Mouse (Mus musculus) frontal cortex, adult (tissue): ENCODE results near the gene Fbxw18.
"Not testable (repeated sequence)": the region's sequence is repeated elsewhere in the genome, so short reads cannot be mapped to it uniquely, and the experiment has no call there.

Source experiments
- ATAC-seq: cut with Nextera tagmentation; 2 replicates; pipeline ENCODE4 v1.9.2; 2017; ENCODE audit warnings: mild to moderate bottlenecking, moderate library complexity, mixed read lengths; ENCODE audit not compliant: low TSS enrichment

The Fbxw18 gene

DNA sequence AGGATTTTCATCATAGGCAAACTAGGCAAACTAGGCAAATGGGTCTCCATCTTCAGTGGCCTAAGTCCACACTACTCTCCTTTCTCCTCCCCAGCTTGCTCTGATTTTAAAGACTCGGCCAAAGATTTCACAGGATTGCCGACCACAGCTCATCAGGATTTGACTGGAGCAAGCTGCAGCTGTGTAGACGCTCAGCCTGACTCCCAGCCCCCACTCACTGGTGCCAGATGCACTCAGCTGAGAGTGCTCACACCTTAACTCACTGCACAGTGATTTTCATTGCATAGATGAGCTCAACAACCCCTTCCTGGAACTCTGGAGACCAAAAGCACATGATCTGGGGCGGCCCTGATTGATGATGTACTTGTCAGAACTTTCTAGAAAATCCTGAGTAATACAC, at the start of gene Fbxw18:
Gene Fbxw18 (minus strand): TSS at position 101 of the 400 bp plus-strand sequence.
- ATAC-seq, result not testable (repeated sequence)

DNA sequence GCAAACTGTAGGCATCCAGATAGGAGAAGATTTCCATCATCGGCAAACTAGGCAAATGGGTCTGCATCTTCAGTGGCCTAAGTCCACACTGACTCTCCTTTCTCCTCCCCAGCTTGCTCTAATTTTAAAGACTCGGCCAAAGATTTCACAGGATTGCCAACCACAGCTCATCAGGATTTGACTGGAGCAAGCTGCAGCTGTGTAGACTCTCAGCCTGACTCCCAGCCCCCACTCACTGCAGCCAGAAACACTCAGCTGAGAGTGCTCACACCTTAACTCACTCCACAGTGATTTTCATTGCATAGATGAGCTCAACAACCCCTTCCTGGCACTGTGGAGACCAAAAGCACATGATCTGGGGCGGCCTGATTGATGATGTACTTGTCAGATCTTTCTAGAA, 43.5 kb upstream of the Fbxw18 start, which contains the start of gene Fbxw26:
Gene Fbxw26 (minus strand): TSS at position 101 of the 400 bp plus-strand sequence.
- not testable (repeated sequence) for ATAC-seq

DNA sequence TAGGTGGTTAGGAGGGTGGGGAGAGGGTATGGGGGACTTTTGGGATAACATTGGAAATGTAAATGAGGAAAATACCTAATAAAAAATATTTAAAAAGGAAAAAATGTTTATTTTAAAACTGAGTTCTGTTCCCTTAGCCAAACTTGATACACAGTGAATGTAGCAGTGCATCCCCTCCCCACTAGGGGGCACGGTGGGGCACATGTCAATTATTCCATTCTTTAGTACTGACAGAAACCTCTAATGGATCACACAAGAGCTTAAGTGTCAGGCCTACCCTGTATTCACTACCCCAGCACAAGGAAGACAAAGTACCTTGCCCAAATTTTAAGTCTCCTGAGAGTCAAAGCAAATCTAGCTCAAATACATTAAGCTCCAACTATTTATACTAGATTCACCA, 17.2 kb downstream of the Fbxw18 start:
- ATAC-seq, result no peak

DNA sequence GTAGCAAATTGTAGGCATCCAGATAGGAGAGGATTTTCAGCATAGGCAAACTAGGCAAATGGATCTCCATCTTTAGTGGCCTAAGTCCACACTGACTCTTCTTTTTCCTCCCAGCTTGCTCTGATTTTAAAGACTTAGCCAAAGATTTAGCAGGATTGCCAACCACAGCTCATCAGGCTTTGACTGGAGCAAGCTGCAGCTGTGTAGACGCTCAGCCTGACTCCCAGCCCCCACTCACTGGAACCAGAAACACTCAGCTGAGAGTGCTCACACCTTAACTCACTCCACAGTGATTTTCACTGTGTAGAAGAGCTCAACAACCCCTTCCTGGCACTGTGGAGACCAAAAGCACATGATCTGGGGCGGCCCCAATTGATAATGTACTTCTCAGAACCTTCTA, 37.9 kb downstream of the Fbxw18 start, which contains the start of gene Fbxw25:
Gene Fbxw25 (minus strand): TSS at position 101 of the 400 bp plus-strand sequence.
- not testable (repeated sequence) for ATAC-seq
